Mouse (Mus musculus) midbrain, embryonic 12.5 days (tissue): ENCODE measurements around the gene Tmem40. TPM values are rescaled to one million over a fixed set of nuclear protein-coding genes. Genes with fewer than 3 reads are reported as not detected.

Experiments
- ATAC-seq: fragments of 200-750 bp; cut with Nextera tagmentation; 2 replicates; pipeline ENCODE4 v1.8.0; 2017; ENCODE audit warnings: low read depth, moderate TSS enrichment, moderate library complexity; ENCODE audit not compliant: low FRiP score
- H3K27ac ChIP-seq: fragments of 300-500 bp; sonication (generic); replicated peaks from 2 replicates; pipeline ENCODE4 v1.5.1; 2016; ENCODE audit warnings: mild to moderate bottlenecking
- H3K27me3 ChIP-seq: fragments of 300-500 bp; sonication (generic); 2 replicates; pipeline ENCODE4 v1.6.1; 2016; ENCODE audit warnings: mild to moderate bottlenecking
- H3K36me3 ChIP-seq: fragments of 300-500 bp; sonication (generic); 2 replicates; pipeline ENCODE4 v1.6.1; 2016
- H3K4me1 ChIP-seq: fragments of 300-500 bp; sonication (generic); 2 replicates; pipeline ENCODE4 v1.6.1; 2016
- H3K4me2 ChIP-seq: fragments of 300-500 bp; sonication (generic); replicated peaks from 2 replicates; pipeline ENCODE4 v1.6.1; 2016; ENCODE audit warnings: mild to moderate bottlenecking, moderate library complexity
- H3K4me3 ChIP-seq: fragments of 300-500 bp; sonication (generic); 2 replicates; pipeline ENCODE4 v1.5.1; 2016; ENCODE audit warnings: mild to moderate bottlenecking
- H3K9ac ChIP-seq: fragments of 300-500 bp; sonication (generic); replicated peaks from 2 replicates; pipeline ENCODE4 v1.6.1; 2016; ENCODE audit warnings: mild to moderate bottlenecking, moderate library complexity
- H3K9me3 ChIP-seq: fragments of 300-500 bp; sonication (generic); 2 replicates; pipeline ENCODE4 v1.6.1; 2016; ENCODE audit warnings: mild to moderate bottlenecking
- WGBS: fragments of 180-500 bp; shearing (Covaris S2); methylation state at CpG from one replicate; pipeline ENCODE4 v1.1.7; 2016; 5-methylcytosine and 5-hydroxymethylcytosine counted together
- polyA plus RNA-seq: library from polyadenylated mRNA; unstranded; fragments of >200 nt; fragmentation: Nextera tagmentation; extraction: Ambion mirVana; gene quantifications from 2 replicates; pipeline ENCODE4 v1.2.1, GENCODE M21; 2016

The Tmem40 gene
- 1.3 and 1.9 TPM in 2 replicates for polyA plus RNA-seq

DNA sequence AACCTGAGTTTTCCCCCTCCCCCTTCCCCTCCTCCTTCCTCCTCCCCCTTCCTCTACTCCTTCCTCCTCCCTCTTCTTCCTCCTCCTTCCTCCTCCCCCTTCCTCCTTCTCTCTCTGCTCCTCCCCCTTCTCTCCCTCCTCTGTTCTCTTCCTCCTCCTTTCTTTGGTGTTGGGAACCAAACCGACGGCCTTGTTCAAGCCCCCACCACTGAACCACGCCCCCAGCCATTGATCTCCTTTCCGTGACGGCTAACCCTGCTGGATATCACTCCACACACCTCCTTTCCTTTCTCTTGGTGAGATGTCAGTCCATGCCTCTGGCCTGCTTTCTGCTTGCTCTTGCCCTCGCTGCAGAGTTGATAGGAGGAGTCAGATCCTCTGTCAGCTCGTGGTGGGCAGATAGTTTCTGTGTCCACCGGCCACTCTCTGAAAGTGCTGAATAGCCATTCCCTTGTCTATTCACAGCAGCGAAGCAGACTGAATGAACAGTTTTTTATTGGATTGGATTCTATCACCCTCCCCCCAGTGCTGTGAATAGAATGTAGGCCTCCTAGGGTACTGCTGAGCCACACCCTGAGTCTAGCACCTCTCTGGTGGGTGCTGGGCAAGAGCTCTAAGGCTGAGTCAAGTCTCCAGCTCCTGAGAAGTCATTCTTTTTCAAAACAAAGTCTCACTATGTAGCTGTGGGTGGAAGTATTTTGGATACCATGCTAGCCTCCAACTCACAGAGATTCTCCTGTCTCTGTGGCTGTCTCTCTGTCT lies at the start of gene Tmem40:
Tmem40 (minus strand) TSS at position 416 of the 762 bp plus-strand sequence.
- Histone ChIP-seq H3K36me3 (no peaks in the 10 kb centered on the region), H3K9me3 (no peaks in the 10 kb centered on the region), H3K9ac (no peak within 1 kb of the TSS), H3K27me3 (no peaks in the 10 kb centered on the region), H3K4me2 (0 out of 2 replicates have a peak within 1 kb of the TSS, but pooled peaks have one; percentile 25), H3K27ac (peak within 1 kb of the TSS; percentile 58), H3K4me3 (no peak within 1 kb of the TSS), H3K4me1 (peaks cover 26% of the 10 kb centered on the region)
- peak; percentile 14; the same call in 1 of the 2 replicates for ATAC-seq
- WGBS: 1% methylated on average over 9 of the region's 9 CpGs

GRCm38 (mm10) chr6:115811606-115812005 lies 49.4 kb upstream of the Tmem40 start:
- WGBS: 70% methylated on average over 8 of the region's 8 CpGs
- Histone ChIP-seq H3K4me3 (no peak overlapping the region), H3K9me3 (no peaks in the 10 kb centered on the region), H3K27me3 (no peaks in the 10 kb centered on the region), H3K36me3 (peaks cover 9% of the 10 kb centered on the region), H3K4me1 (peaks cover 9% of the 10 kb centered on the region), H3K9ac (no peak overlapping the region; the same call in 1 of the 2 replicates), H3K27ac (no peak overlapping the region), H3K4me2 (no peak overlapping the region)
- no peak for ATAC-seq

DNA sequence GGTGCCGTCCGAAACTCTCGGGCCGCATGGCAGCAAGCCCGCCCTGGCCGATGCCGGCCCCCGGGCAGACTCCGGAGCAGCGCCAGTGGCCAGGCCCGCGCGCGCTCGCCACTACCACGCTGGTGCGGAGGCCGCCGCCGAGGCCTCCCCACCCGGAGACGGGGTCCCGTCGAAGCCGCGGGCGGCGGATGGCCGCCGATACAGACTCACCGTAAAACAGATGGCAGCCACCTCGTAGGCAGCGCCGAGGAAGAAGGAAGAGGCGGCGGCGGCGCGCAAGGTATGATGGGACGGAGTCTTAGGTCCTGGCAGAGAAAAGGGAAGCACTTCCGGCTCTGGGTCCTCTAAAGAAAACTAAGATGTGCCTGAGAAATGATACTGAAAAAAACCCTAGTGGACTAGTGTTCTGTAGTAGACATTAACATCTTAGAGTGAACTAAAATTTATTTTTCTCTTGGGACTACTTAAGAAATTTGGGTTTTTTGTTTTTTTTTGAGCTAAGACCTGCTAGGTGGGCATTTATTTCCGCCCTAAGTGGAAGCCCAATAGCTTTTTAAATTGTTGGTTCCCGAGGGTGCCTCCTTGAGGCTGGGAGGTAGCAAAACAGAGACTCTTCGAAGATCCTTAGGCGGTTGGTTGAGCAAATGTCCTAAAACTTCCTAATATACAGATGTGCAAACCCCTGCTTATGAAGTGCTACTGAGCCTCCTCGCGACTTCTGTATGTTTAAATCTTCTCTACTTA lies 46.5 kb upstream of the Tmem40 start, which contains the start of gene Rpl32:
Rpl32 (minus strand) TSS at position 260 of the 744 bp plus-strand sequence.
- Histone ChIP-seq H3K4me3 (peak within 1 kb of the TSS; percentile 91), H3K27ac (peak within 1 kb of the TSS; percentile 94), H3K9ac (peak within 1 kb of the TSS; percentile 97), H3K9me3 (no peaks in the 10 kb centered on the region), H3K4me1 (peaks cover 18% of the 10 kb centered on the region), H3K4me2 (peak within 1 kb of the TSS; percentile 89), H3K36me3 (peaks cover 38% of the 10 kb centered on the region), H3K27me3 (no peaks in the 10 kb centered on the region)
- peak; percentile 86 for ATAC-seq
- under 1% methylated on average over 47 of the region's 47 CpGs for WGBS

DNA sequence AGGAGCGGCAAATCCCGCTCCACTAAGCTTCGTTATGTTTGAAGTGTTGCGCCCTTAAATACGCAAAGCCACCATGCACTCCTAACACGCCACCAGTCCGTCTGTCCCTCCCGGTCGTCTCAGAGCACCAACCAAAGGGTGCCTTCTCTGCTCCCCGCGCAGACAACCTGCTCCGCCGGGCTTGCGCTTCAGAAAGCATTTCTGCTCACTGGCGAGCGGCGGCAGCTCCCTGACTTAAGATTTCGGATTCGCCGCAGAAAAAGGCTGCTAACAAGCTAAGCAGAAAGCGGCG lies 45.9 kb upstream of the Tmem40 start:
- Histone ChIP-seq H3K27ac (peak overlapping the region; percentile 94), H3K4me2 (peak overlapping the region; percentile 89), H3K36me3 (peaks cover 43% of the 10 kb centered on the region), H3K4me1 (peaks cover 18% of the 10 kb centered on the region), H3K4me3 (peak overlapping the region; percentile 91), H3K9ac (peak overlapping the region; percentile 97), H3K9me3 (no peaks in the 10 kb centered on the region), H3K27me3 (no peaks in the 10 kb centered on the region)
- ATAC-seq: no peak
- 0% methylated on average over 22 of the region's 22 CpGs for WGBS

DNA sequence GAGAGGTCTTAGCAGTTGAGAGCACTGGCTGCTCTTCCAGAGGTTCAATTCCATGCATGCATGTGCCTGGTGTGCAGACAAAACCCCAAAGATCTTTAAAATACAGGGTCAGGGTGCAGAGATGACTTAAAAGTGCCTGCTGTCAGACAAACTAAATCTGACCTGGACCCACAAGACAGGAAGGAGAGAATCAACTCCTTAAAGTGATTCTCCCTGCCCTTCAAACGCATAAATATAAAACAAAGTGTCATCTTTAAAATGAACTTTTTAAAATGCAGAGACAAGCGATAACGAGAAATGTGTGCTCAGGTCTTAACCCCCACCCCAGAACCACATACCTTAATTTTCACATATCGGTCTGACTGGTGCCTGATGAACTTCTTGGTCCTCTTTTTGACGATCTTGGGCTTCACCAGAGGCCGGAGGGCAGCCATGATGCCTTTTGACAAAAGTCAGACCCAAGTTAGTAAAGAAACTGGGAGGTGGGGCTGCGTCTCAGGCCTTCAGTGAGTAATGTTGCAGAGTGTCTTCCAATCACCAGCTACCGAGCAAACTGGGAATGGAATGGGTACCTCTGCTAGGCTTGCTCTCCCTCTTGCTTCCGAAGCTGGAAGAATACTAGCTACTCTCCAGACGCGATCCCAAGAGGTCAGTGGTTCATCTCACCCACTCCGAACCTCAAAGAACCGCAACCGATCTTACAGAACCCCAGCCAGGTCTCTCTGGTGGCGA lies 45.4 kb upstream of the Tmem40 start:
- Histone ChIP-seq H3K36me3 (peaks cover 48% of the 10 kb centered on the region), H3K27me3 (no peaks in the 10 kb centered on the region), H3K4me2 (peak overlapping the region; percentile 89), H3K9me3 (no peaks in the 10 kb centered on the region), H3K9ac (peak overlapping the region; percentile 97), H3K4me3 (peak overlapping the region; percentile 91), H3K4me1 (peaks cover 18% of the 10 kb centered on the region), H3K27ac (peak overlapping the region; percentile 94)
- WGBS: 2% methylated on average over 15 of the region's 15 CpGs
- no peak for ATAC-seq

DNA sequence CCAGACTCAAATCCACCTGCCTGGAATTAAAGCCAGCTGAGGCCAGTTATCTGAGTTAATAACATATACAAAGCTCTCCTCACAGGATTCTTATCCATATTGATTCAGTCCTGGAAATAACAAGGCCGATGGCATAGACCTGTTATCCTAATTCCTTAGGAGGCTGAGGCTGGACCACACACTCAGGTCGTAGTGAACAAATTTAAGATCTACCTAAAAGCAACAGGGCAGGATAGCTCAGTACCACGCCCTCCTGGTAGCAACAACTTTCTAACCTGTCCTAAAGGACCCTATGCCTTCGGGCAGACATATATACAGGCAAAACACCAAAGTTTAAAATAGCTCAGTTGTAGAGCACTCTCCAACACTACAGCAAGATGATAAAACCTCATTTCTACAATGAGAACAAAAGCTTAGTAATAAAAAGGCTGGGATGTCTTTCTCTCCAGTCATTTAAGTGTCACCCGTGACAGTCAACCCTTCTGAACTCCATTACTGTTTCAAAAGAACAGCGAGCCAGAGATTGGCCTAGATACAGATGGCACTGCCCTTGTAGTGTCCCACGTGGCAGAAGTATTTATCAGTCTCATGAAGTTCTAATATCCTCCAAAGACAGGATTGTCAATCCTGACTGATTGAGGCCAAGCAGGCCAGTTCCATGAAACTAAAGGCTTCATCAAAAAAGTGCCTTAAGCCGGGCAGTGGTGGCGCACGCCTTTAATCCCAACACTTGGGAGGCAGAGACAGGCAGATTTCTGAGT lies 42.4 kb upstream of the Tmem40 start:
- no peak overlapping the region; the same call in 1 of the 2 replicates for H3K27ac ChIP-seq
- H3K9ac ChIP-seq: no peak overlapping the region
- H3K4me2 ChIP-seq: no peak overlapping the region
- no peak for ATAC-seq
- H3K4me3 ChIP-seq: no peak overlapping the region
- 73% methylated on average over 10 of the region's 10 CpGs for WGBS
- no peaks in the 10 kb centered on the region for H3K9me3 ChIP-seq
- no peaks in the 10 kb centered on the region for H3K27me3 ChIP-seq
- peaks cover 77% of the 10 kb centered on the region for H3K36me3 ChIP-seq
- H3K4me1 ChIP-seq: peaks cover 18% of the 10 kb centered on the region

DNA sequence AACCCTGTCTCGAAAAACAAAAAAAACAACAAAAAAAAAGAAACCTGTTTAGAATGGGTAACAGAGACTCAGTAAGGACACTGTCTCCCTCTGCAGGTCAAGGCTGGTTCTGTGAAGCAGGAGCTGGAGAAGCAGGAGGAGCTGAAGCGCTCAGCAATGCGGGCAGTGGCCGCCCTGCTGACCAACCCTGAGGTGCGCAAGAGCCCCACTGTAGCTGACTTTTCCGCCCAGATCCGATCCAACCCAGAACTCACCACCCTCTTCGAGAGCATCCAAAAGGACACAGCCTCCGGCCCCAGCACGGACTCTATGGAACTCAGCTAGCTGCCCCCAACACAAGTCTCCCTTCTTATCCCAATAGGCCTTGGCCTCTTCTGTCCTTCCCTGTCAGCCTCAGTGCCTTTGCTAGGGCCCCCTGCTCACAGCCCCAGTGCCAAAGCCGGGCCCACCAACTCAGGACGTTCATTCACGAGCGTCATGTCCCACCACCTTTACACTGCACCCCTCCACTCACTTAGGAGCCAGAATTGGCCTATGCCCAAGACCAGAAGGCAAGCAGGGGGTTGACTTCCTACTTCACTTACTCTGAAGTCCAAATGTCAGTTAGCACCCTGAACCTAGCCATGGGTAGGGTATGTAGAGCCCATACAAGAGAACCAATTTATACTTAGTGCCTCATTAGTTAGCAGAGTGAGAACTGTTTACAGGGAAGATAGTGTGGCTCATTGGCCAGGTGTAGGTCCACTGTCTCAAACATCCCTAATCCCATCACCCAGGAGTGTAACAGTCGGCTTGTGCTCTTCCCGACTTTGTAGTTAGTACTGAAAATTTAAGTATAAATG lies 41.6 kb upstream of the Tmem40 start:
- peaks cover 86% of the 10 kb centered on the region for H3K36me3 ChIP-seq
- 49% methylated on average over 16 of the region's 16 CpGs for WGBS

DNA sequence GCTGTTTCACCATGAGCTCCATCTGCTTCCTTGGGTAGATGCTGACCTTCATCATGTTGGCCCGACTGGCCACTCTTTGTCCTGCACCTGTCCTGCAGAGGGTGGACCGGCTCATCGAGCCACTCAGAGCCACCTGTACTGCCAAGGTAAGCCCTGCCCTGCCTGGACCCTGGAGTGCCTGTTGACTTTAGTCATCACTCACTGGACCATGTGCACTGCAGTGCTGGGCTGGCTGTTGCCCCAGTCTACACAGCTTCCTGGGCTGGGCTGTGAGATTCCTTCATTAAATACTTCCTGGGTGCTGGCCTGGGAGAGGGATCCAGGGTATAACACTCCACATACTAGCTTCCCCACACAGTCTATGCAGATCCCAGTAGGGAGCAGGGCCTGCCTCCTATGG lies 39.6 kb upstream of the Tmem40 start:
- no peak overlapping the region for H3K4me3 ChIP-seq
- no peaks in the 10 kb centered on the region for H3K9me3 ChIP-seq
- peaks cover 98% of the 10 kb centered on the region for H3K36me3 ChIP-seq
- no peak overlapping the region for H3K4me2 ChIP-seq
- 93% methylated on average over 3 of the region's 3 CpGs for WGBS
- peaks cover 12% of the 10 kb centered on the region for H3K4me1 ChIP-seq
- no peak overlapping the region for H3K9ac ChIP-seq
- ATAC-seq: no peak; the same call in 1 of the 2 replicates
- no peak overlapping the region for H3K27ac ChIP-seq
- H3K27me3 ChIP-seq: no peaks in the 10 kb centered on the region

More for the DNA sequence above, 41.6 kb upstream of the Tmem40 start:
- Histone ChIP-seq H3K9ac (no peak overlapping the region), H3K9me3 (no peaks in the 10 kb centered on the region), H3K27me3 (no peaks in the 10 kb centered on the region), H3K4me2 (no peak overlapping the region), H3K27ac (0 out of 2 replicates have a peak overlapping the region, but pooled peaks have one; percentile 6), H3K4me3 (no peak overlapping the region), H3K4me1 (peaks cover 18% of the 10 kb centered on the region)
- ATAC-seq: peak; percentile 47; the same call in 1 of the 2 replicates

DNA sequence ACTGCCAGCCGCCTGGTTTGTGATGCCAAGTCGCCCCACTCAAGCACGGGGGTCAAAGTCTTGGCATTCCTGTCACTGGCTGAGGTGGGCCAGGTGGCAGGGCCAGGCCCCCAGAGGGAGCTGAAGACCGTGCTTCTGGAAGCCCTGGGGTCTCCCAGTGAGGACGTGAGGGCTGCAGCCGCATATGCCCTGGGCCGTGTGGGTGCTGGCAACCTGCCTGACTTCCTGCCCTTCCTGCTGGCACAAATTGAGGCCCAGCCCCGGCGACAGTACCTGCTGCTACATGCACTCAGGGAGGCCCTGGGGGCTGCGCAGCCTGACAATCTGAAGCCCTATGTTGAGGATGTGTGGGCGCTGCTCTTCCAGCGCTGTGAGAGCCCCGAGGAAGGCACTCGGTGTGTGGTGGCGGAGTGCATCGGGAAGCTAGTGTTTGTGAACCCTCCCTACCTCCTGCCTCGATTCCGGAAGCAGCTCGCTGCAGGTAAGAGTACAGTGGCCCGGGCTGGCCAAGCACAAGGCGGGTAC lies 30.5 kb upstream of the Tmem40 start:
- no peak overlapping the region for H3K4me3 ChIP-seq
- H3K9me3 ChIP-seq: no peaks in the 10 kb centered on the region
- no peaks in the 10 kb centered on the region for H3K27me3 ChIP-seq
- 91% methylated on average over 21 of the region's 21 CpGs for WGBS
- H3K27ac ChIP-seq: no peak overlapping the region
- H3K4me1 ChIP-seq: no peaks in the 10 kb centered on the region
- no peak overlapping the region for H3K4me2 ChIP-seq
- peaks cover 99% of the 10 kb centered on the region for H3K36me3 ChIP-seq
- H3K9ac ChIP-seq: no peak overlapping the region
- no peak for ATAC-seq

GRCm38 (mm10) chr6:115791842-115792686 lies 29.9 kb upstream of the Tmem40 start:
- no peak for ATAC-seq
- Histone ChIP-seq H3K9me3 (no peaks in the 10 kb centered on the region), H3K9ac (no peak overlapping the region), H3K4me1 (no peaks in the 10 kb centered on the region), H3K4me3 (no peak overlapping the region), H3K36me3 (peaks cover 99% of the 10 kb centered on the region), H3K27ac (no peak overlapping the region), H3K27me3 (no peaks in the 10 kb centered on the region), H3K4me2 (no peak overlapping the region)
- WGBS: 91% methylated on average over 34 of the region's 34 CpGs
